Mouse (Mus musculus): ENCODE results near the gene Tprg.

DNA sequence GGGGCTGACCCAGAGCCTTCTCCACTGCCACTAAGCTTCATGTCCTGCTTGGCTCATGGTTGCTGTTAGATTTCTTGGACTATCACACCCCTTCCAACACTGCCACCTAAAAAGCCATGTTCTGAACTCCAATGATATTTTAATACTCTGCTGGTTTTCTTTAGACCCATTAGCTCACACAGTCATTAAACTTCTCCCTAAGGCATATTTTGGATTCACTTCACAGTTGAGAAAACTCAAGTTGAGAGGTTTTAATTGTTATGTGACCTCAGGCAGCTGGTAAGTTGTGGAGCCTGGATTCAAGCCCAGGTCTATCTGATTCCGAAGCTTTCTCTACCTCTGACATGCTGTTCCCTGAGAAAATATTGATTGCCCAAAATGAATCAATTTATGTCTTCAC is 11.6 kb downstream of the Tprg start:
- TF ChIP-seq EP300 (IDR thresholded peaks at IDR 0.05; ENCODE audit: insufficient read depth, low read depth, low read length) = no peak
- no peak for TF ChIP-seq CTCF (IDR thresholded peaks at IDR 0.05)
